Mouse (Mus musculus): ENCODE measurements at regions not wholly inside any gene's neighbourhood (a gene's known extent, or its start where the extent isn't known, plus 50 kb on each side); places are given as distances from the start of the nearest gene placed in this dataset.

DNA sequence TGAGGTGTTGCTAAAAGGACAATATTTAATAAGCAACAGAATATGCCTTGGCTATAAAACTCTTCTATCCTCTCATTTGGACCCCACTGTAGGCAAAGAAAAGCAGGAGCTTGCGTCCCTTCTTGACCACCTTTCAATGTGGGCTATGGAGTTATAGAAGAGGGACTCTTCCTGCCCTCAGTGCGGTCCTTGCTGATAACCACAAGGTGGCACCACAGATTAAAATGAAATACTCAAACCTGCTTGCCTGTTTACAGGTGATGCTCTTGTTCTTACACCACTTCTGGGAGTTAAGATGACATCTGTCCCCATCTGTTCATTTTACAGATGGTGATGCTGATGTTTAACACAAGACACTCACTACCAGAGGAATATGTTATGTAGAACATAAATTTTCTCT lies 291.1 kb upstream of the Pappa start:
- no peak for DNase-seq (ENCODE audit: low read depth)

DNA sequence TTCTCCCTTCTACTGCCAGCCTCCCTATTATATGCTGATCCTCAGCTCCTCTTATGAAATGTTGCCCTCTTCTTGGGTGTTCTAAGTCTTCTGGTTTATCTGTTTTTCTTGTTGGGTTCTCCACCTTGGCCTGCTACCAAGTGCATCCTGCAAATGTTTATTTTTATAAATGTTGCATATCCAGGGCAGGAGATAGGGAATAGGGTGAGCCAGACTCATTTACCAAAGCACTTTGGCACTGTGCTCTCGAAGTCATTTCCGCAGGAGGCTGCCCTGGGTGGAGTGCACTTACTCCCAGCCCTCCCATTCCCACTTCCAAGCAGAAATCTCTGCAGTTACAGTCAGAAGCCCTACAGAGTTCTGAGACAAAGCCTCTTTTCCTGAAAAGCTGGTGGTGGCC lies 249.5 kb upstream of the Pappa start:
- DNase-seq (ENCODE audit: low read depth) = no peak

DNA sequence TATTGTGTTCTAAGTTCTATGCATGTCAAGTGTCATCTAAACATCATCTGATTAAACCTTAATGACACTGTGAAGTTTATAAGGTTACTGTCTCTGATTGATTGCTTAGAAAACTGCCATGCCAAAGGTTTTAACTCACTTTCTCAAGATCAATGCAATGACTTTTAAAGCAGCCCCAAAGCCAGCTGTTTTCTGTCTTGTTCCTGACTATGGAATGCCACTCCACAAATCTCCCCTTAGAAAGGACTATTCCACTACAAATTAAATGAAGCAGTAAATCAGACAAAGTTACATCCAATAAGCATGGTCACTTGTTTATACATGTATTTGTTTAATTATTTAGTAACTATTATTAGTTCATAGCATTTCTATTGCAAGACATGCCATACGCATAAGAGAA lies 247.1 kb upstream of the Pappa start:
- no peak for DNase-seq (ENCODE audit: low read depth)

GRCm38 (mm10) chr4:64897935-64898334 lies 226.0 kb upstream of the Pappa start:
- DNase-seq (ENCODE audit: low read depth) = no peak

GRCm38 (mm10) chr4:64901091-64901845 lies 222.7 kb upstream of the Pappa start:
- no peak for DNase-seq (ENCODE audit: low read depth)

DNA sequence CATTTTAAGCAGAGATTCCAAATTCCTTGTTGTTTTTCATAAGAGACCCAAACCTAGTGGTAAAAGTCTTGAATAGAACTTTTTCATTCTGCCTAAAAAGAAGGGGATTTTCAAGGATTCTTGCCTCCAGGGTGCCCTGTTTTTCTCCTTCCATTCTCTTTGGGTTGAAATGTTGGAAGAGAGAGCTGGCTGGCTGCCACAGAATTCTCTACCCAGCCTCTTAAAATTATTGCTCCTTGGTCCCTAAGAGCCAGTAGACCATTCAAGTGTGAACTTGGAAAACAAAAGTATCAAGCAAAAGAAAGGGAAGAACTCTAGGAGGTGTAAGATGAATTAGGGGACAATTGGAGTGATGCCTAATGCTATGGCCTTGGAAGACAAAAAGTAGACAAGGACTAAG lies 200.2 kb upstream of the Pappa start:
- DNase-seq (ENCODE audit: low read depth) = no peak

DNA sequence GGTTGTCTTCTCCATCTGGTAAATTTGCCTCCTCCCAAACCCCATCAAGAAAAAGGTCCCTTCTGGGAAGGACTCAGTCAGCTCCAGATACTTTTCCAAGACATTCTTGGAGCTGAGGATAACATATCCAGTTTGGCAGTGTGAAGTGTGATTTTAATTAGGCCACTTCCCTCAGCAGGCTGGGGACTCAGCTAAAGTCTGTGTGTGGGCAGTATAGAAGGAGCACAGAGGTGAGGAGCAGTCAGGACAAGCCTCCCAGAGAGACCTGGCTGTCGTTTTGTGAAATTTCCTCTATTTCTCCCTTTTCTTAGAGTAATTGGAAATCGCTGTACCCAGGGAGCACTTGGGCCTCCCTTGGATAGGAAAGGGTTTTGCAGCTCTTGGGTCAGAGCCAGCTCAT lies 195.4 kb upstream of the Pappa start:
- DNase-seq (ENCODE audit: low read depth) = no peak

DNA sequence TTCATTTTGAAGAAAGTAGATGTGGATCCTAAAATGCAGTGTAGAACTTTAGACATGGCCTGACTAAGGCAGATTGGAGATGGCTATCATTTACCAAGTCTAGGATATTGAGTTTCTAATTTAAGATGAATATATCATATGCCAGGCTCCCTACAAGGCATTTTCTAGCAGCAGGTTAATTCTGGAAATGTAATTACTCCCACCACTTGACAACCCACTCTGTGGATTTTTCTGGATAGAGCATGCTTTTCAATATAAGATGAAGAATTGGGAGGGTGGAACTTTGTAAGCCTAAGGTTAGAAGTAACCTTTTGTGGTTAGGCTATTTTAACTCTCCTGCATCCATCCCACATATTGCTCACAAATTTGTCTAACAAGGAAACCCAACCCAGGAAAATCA lies 178.4 kb upstream of the Pappa start:
- no peak for DNase-seq (ENCODE audit: low read depth)

DNA sequence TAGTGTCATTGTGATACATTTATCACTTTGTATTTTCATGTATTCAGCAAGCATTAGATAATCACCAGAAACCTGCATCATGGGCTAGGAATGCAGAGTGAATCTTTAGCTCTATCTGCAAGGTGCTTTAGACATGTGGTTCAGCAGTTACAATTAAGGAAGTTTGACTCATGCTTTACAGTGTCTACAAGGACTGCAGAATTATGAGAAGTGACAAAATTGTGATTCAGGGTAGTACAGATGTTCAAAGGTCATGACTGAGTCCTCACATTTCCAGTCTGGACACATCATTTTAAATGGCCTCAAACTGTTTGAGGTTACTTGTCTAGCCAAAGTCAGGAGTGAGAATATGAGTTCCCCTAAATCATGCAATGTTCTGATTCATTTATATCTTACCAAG lies 171.3 kb upstream of the Pappa start:
- no peak for DNase-seq (ENCODE audit: low read depth)

DNA sequence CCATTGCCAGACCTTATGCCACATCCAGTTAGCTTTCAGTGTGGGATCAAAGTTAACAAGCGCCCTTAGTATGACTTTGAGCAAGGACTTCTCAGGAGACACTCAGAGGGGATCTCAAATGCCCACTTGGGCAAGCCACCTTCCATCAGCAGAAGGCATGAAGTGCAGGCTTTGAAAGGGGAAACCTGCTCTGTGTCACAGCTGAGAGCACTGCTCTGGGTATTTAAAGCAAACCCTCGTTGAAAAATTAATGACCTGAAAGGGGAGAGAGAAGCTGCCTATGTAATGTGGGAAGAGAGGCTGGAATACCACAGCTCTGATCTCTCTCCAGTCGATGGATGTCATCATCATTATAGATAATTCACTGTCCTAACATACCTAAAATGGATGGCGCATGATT lies 165.1 kb upstream of the Pappa start:
- no peak for DNase-seq (ENCODE audit: low read depth)

GRCm38 (mm10) chr4:64961796-64962195 lies 162.2 kb upstream of the Pappa start:
- DNase-seq (ENCODE audit: low read depth) = no peak
